Mouse (Mus musculus) forebrain, embryonic 13.5 days (tissue): Measurements from ENCODE around the gene Nol6. TPM values are rescaled to one million over a fixed set of nuclear protein-coding genes. Genes with fewer than 3 reads are reported as not detected.
A peak's percentile ranks its signal among the peaks of the same experiment; 100 is the strongest.

ENCODE experiments used
- ATAC-seq: fragments of 200-750 bp; cut with Nextera tagmentation; 2 replicates; pipeline ENCODE4 v1.8.0; 2017
- H3K27ac ChIP-seq: fragments of 300-500 bp; sonication (generic); 2 replicates; pipeline ENCODE4 v1.5.1; 2015; ENCODE audit warnings: inconsistent platforms, mild to moderate bottlenecking, moderate library complexity
- H3K27me3 ChIP-seq: fragments of 300-500 bp; sonication (generic); 2 replicates; pipeline ENCODE4 v1.6.1; 2015; ENCODE audit warnings: mild to moderate bottlenecking, inconsistent platforms
- H3K36me3 ChIP-seq: fragments of 300-500 bp; sonication (generic); 2 replicates; pipeline ENCODE4 v1.6.1; 2015; ENCODE audit warnings: mild to moderate bottlenecking, inconsistent platforms; ENCODE audit not compliant: poor library complexity, severe bottlenecking
- H3K4me1 ChIP-seq: fragments of 300-500 bp; sonication (generic); 2 replicates; pipeline ENCODE4 v1.6.1; 2015; ENCODE audit warnings: inconsistent platforms
- H3K4me2 ChIP-seq: fragments of 300-500 bp; sonication (generic); 2 replicates; pipeline ENCODE4 v1.6.1; 2015; ENCODE audit warnings: inconsistent platforms, mild to moderate bottlenecking, moderate library complexity
- H3K4me3 ChIP-seq: fragments of 300-500 bp; sonication (generic); 2 replicates; pipeline ENCODE4 v1.5.1; 2015; ENCODE audit warnings: mild to moderate bottlenecking, inconsistent platforms
- H3K9ac ChIP-seq: fragments of 300-500 bp; sonication (generic); 2 replicates; pipeline ENCODE4 v1.6.1; 2015; ENCODE audit warnings: mild to moderate bottlenecking, inconsistent platforms
- H3K9me3 ChIP-seq: fragments of 300-500 bp; sonication (generic); replicated peaks from 2 replicates; pipeline ENCODE4 v1.6.1; 2016; ENCODE audit warnings: inconsistent platforms
- WGBS: fragments of 180-500 bp; shearing (Covaris S2); methylation state at CpG from one replicate; pipeline ENCODE4 v1.1.7; 2015; 5-methylcytosine and 5-hydroxymethylcytosine counted together
- polyA plus RNA-seq: library from polyadenylated mRNA; unstranded; fragments of >200 nt; fragmentation: Nextera tagmentation; extraction: Ambion mirVana; gene quantifications from 2 replicates; pipeline ENCODE4 v1.2.1, GENCODE M21; 2015

Gene Nol6
- polyA plus RNA-seq, 1 experiment from 2014 or later: 24.2 TPM

GRCm38 (mm10) chr4:41140174-41140875 is 16.1 kb upstream of the Nol6 start:
- Histone ChIP-seq H3K4me3 (no peak overlapping the region), H3K4me1 (peaks cover 13% of the 10 kb centered on the region), H3K27me3 (no peaks in the 10 kb centered on the region), H3K9ac (no peak overlapping the region), H3K4me2 (no peak overlapping the region), H3K9me3 (no peaks in the 10 kb centered on the region), H3K36me3 (peaks cover 28% of the 10 kb centered on the region), H3K27ac (no peak overlapping the region)
- 93% methylated on average over 6 of the region's 6 CpGs for whole genome bisulfite sequencing
- no peak for ATAC-seq

- Histone ChIP-seq H3K4me2 (peak overlapping the region; percentile 76), H3K4me3 (peak overlapping the region; percentile 97), H3K27me3 (no peaks in the 10 kb centered on the region), H3K9me3 (no peaks in the 10 kb centered on the region), H3K36me3 (peaks cover 24% of the 10 kb centered on the region), H3K4me1 (peaks cover 21% of the 10 kb centered on the region), H3K9ac (peak overlapping the region; percentile 99), H3K27ac (peak overlapping the region; percentile 99)
- no peak for ATAC-seq
- under 1% methylated on average over 8 of the region's 8 CpGs for WGBS
Measured at GRCm38 (mm10) chr4:41136811-41137210, 12.6 kb upstream of the Nol6 start.

GRCm38 (mm10) chr4:41136454-41136805 is 12.2 kb upstream of the Nol6 start:
- H3K36me3 ChIP-seq: peaks cover 21% of the 10 kb centered on the region
- H3K4me2 ChIP-seq: peak overlapping the region; percentile 76
- 2% methylated on average over 4 of the region's 4 CpGs for WGBS
- H3K9me3 ChIP-seq: no peaks in the 10 kb centered on the region
- H3K27ac ChIP-seq: peak overlapping the region; percentile 99
- peak overlapping the region; percentile 97 for H3K4me3 ChIP-seq
- peaks cover 21% of the 10 kb centered on the region for H3K4me1 ChIP-seq
- ATAC-seq: peak; percentile 14
- H3K9ac ChIP-seq: peak overlapping the region; percentile 99
- no peaks in the 10 kb centered on the region for H3K27me3 ChIP-seq

GRCm38 (mm10) chr4:41135711-41136453 is 11.6 kb upstream of the Nol6 start, which contains the start of gene Ube2r2:
Gene Ube2r2, plus strand, starts transcription at chr4:41135743.
- peak; percentile 81 for ATAC-seq
- WGBS: under 1% methylated on average over 56 of the region's 65 CpGs
- H3K9me3 ChIP-seq: no peaks in the 10 kb centered on the region
- H3K9ac ChIP-seq: peak within 1 kb of the TSS; percentile 99
- peaks cover 21% of the 10 kb centered on the region for H3K4me1 ChIP-seq
- H3K36me3 ChIP-seq: peaks cover 16% of the 10 kb centered on the region
- peak within 1 kb of the TSS; percentile 99 for H3K27ac ChIP-seq
- H3K4me3 ChIP-seq: peak within 1 kb of the TSS; percentile 97
- H3K4me2 ChIP-seq: peak within 1 kb of the TSS; percentile 76
- H3K27me3 ChIP-seq: no peaks in the 10 kb centered on the region

GRCm38 (mm10) chr4:41134935-41135710 is 10.9 kb upstream of the Nol6 start:
- Histone ChIP-seq H3K9ac (peak overlapping the region; percentile 99), H3K27ac (peak overlapping the region; percentile 99), H3K4me1 (peaks cover 21% of the 10 kb centered on the region), H3K9me3 (no peaks in the 10 kb centered on the region), H3K27me3 (no peaks in the 10 kb centered on the region), H3K4me3 (peak overlapping the region; percentile 97), H3K4me2 (peak overlapping the region; percentile 76), H3K36me3 (peaks cover 10% of the 10 kb centered on the region)
- WGBS: 2% methylated on average over 27 of the region's 70 CpGs
- ATAC-seq: peak; percentile 97

- Histone ChIP-seq H3K4me3 (no peak overlapping the region), H3K27me3 (no peaks in the 10 kb centered on the region), H3K27ac (no peak overlapping the region), H3K4me2 (no peak overlapping the region), H3K4me1 (peaks cover 20% of the 10 kb centered on the region), H3K9me3 (no peaks in the 10 kb centered on the region), H3K36me3 (peaks cover 6% of the 10 kb centered on the region), H3K9ac (no peak overlapping the region)
- no peak for ATAC-seq
- 81% methylated on average over 6 of the region's 6 CpGs for WGBS
Measured at GRCm38 (mm10) chr4:41133529-41134291, 9.5 kb upstream of the Nol6 start.

GRCm38 (mm10) chr4:41132471-41132870 is 8.2 kb upstream of the Nol6 start:
- Histone ChIP-seq H3K4me1 (peaks cover 10% of the 10 kb centered on the region), H3K9me3 (no peaks in the 10 kb centered on the region), H3K27ac (no peak overlapping the region), H3K4me2 (no peak overlapping the region), H3K36me3 (no peaks in the 10 kb centered on the region), H3K4me3 (no peak overlapping the region), H3K9ac (no peak overlapping the region), H3K27me3 (no peaks in the 10 kb centered on the region)
- ATAC-seq: no peak
- WGBS: 63% methylated on average over 6 of the region's 6 CpGs

- no peaks in the 10 kb centered on the region for H3K36me3 ChIP-seq
- 90% methylated on average over 3 of the region's 3 CpGs for WGBS
- H3K4me2 ChIP-seq: no peak overlapping the region
- H3K9ac ChIP-seq: no peak overlapping the region
- H3K4me3 ChIP-seq: no peak overlapping the region
- no peak overlapping the region for H3K27ac ChIP-seq
- no peaks in the 10 kb centered on the region for H3K9me3 ChIP-seq
- H3K4me1 ChIP-seq: peaks cover 6% of the 10 kb centered on the region; the same call in 1 of the 2 replicates
- no peaks in the 10 kb centered on the region; the same call in 1 of the 2 replicates for H3K27me3 ChIP-seq
- ATAC-seq: no peak
Measured at GRCm38 (mm10) chr4:41129836-41130235, 5.6 kb upstream of the Nol6 start.

- Histone ChIP-seq H3K9me3 (no peaks in the 10 kb centered on the region), H3K36me3 (no peaks in the 10 kb centered on the region), H3K27ac (no peak overlapping the region), H3K27me3 (no peaks in the 10 kb centered on the region; the same call in 1 of the 2 replicates), H3K4me1 (peaks cover 2% of the 10 kb centered on the region; the same call in 1 of the 2 replicates), H3K9ac (no peak overlapping the region), H3K4me3 (no peak overlapping the region), H3K4me2 (no peak overlapping the region)
- peak; percentile 65 for ATAC-seq
- WGBS: 6% methylated on average over 2 of the region's 2 CpGs
Measured at GRCm38 (mm10) chr4:41129406-41129805, 5.2 kb upstream of the Nol6 start.

GRCm38 (mm10) chr4:41118706-41119292 is 5.5 kb downstream of the Nol6 start:
- no peak overlapping the region for H3K4me3 ChIP-seq
- H3K27ac ChIP-seq: no peak overlapping the region
- H3K4me2 ChIP-seq: no peak overlapping the region
- peaks cover 87% of the 10 kb centered on the region for H3K36me3 ChIP-seq
- H3K9me3 ChIP-seq: no peaks in the 10 kb centered on the region
- H3K9ac ChIP-seq: no peak overlapping the region
- H3K4me1 ChIP-seq: peaks cover 10% of the 10 kb centered on the region
- 71% methylated on average over 11 of the region's 11 CpGs for WGBS
- ATAC-seq: peak; percentile 31
- H3K27me3 ChIP-seq: no peaks in the 10 kb centered on the region

- H3K4me3 ChIP-seq: no peak overlapping the region
- no peak overlapping the region for H3K4me2 ChIP-seq
- 85% methylated on average over 3 of the region's 3 CpGs for WGBS
- H3K9ac ChIP-seq: no peak overlapping the region
- no peaks in the 10 kb centered on the region for H3K27me3 ChIP-seq
- no peak for ATAC-seq
- no peaks in the 10 kb centered on the region for H3K9me3 ChIP-seq
- no peaks in the 10 kb centered on the region for H3K4me1 ChIP-seq
- H3K36me3 ChIP-seq: peaks cover 84% of the 10 kb centered on the region
- H3K27ac ChIP-seq: no peak overlapping the region
Measured at GRCm38 (mm10) chr4:41116817-41117216, 7.4 kb downstream of the Nol6 start.
